Mouse (Mus musculus): Measurements from ENCODE around the gene Nqo1. TPM values are rescaled to one million over a fixed set of nuclear protein-coding genes. Genes with fewer than 3 reads are reported as not detected.

Nqo1 gene
- total and polyA plus RNA-seq, 2 experiments from 2014 or later = 14.1 to 22.1 TPM

DNA sequence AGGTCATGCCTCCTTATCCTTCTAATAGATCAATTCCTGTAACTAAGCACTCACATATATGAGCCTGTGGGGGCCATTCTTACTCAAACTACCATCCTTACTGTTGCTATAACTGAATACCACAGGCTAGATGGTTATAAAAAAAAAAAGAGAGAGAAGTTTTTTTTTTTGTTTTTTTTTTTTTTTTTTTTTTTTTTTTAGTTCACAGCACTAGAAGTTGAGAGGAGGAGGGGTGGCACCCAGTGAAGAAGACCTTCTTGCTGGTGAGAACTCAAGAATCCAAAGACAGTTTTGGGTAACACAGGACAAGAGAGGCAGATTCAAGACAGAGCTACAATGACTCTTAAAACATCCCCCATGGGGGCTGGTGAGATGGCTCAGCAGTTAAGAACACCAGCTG, 7.6 kb downstream of the Nqo1 start:
- ATAC-seq (no peak), DNase-seq (ENCODE audit: low spot score) (no peak)
- Histone ChIP-seq H3K4me2 (ENCODE audit: low read depth, low read length) (no peak overlapping the region), H3K4me3 (ENCODE audit: low read length) (no peak overlapping the region), H3K27me3 (ENCODE audit: insufficient read depth, low read length) (no peaks in the 10 kb centered on the region), H3K36me3 (ENCODE audit: insufficient read depth, low read length) (no peaks in the 10 kb centered on the region), H3K9me3 (ENCODE audit: low read length) (no peaks in the 10 kb centered on the region), H3K4me1 (ENCODE audit: insufficient read depth, low read length) (no peaks in the 10 kb centered on the region), H3K27ac (no peak overlapping the region), H3K9ac (replicated peaks; ENCODE audit: low read length) (no peak overlapping the region)
- no peak for TF ChIP-seq CTCF (IDR thresholded peaks at IDR 0.05; ENCODE audit: low read depth)

DNA sequence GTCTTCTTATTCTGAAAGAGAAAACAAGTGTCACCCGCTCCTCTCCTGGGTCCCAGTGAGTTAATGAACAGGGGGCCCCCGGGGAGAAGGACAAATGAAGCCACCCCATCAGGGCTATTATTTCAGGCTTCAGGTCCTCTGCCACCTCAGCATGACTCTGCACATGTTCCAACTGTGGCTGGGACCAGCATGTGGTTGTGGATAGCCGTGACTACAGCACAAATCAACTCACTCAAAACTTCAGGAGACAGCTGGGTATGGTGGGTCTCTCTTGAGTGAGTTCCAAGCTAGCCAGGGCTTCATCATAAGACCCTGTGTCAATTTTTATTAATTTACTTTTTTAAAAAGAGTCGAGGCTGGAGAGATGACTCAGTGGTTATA, 11.9 kb downstream of the Nqo1 start:
- 54% methylated on average over 4 of the region's 4 CpGs for WGBS
- DNase-seq (ENCODE audit: low spot score) = no peak
- ATAC-seq = no peak
- Histone ChIP-seq H3K4me1 (ENCODE audit: insufficient read depth, low read length) (peaks cover 4% of the 10 kb centered on the region; the same call in 1 of the 2 replicates), H3K4me2 (ENCODE audit: low read depth, low read length) (no peak overlapping the region), H3K4me3 (ENCODE audit: low read length) (no peak overlapping the region), H3K9ac (replicated peaks; ENCODE audit: low read length) (no peak overlapping the region), H3K27me3 (ENCODE audit: insufficient read depth, low read length) (no peaks in the 10 kb centered on the region), H3K27ac (no peak overlapping the region), H3K9me3 (ENCODE audit: low read length) (no peaks in the 10 kb centered on the region), H3K36me3 (ENCODE audit: insufficient read depth, low read length) (no peaks in the 10 kb centered on the region)
- no peak for TF ChIP-seq CTCF (IDR thresholded peaks at IDR 0.05; ENCODE audit: low read depth)

DNA sequence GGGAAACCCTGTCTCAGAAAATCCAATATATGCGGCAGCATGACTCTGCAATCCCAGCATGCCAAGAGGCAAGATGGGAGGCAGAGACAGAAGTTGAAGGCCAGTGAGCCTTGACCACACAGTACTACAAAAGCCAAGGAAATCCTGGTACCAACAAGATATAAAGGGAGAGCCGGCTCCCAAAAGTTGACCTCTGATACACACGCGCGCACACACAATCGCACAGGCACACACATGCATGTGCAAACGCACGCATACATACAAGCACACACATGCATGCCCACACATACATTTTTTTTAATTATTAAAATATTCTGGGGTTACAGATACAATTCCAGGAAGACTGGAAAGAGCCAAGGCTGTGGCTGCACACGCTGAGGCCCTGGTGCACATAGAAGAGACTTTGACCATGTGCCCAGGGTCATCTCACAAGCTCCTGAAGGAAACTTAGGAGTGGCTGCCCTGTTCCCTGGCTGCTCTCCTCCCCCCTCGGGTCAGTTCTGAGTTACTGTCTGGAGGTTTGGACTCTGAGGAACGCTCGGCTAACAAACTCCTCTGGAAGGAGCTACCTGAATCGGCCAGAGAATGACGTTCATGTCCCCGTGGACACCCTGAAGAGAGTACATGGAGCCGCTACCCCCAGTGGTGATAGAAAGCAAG, 12.4 kb downstream of the Nqo1 start:
- TF ChIP-seq CTCF (IDR thresholded peaks at IDR 0.05; ENCODE audit: low read depth) = no peak
- H3K4me1 ChIP-seq (ENCODE audit: insufficient read depth, low read length) = peaks cover 4% of the 10 kb centered on the region; the same call in 1 of the 2 replicates
- no peak overlapping the region for H3K4me3 ChIP-seq (ENCODE audit: low read length)
- WGBS = 92% methylated on average over 16 of the region's 16 CpGs
- no peaks in the 10 kb centered on the region for H3K27me3 ChIP-seq (ENCODE audit: insufficient read depth, low read length)
- no peak overlapping the region for H3K4me2 ChIP-seq (ENCODE audit: low read depth, low read length)
- no peak for ATAC-seq
- H3K36me3 ChIP-seq (ENCODE audit: insufficient read depth, low read length) = no peaks in the 10 kb centered on the region
- H3K9ac ChIP-seq (replicated peaks; ENCODE audit: low read length) = no peak overlapping the region
- no peak overlapping the region for H3K27ac ChIP-seq
- H3K9me3 ChIP-seq (ENCODE audit: low read length) = no peaks in the 10 kb centered on the region
- no peak for DNase-seq (ENCODE audit: low spot score)

DNA sequence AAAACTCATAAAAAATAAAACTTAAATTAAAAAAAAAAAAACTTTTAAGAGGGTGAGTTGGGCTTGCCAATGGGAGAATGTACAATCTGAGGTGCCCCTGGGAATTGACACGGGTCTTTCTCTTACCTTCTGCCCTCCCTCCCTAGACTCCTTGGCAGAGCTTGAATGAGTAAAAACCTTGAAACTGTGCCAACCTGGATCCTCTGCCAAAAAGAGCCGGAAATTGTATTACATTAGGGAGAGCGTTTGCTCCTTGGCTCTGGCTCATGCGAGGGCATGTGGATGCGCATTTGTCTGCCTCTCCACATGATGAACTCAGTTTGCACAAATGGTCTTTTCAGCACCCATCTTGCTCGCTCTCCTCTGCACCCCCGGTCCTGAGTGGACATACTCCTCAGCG, 13.4 kb downstream of the Nqo1 start:
- H3K27me3 ChIP-seq (ENCODE audit: insufficient read depth, low read length) = no peaks in the 10 kb centered on the region
- WGBS = 38% methylated on average over 8 of the region's 8 CpGs
- no peak overlapping the region for H3K9ac ChIP-seq (replicated peaks; ENCODE audit: low read length)
- peak; percentile 75 for ATAC-seq
- TF ChIP-seq CTCF (IDR thresholded peaks at IDR 0.05; ENCODE audit: low read depth) = no peak
- H3K27ac ChIP-seq = no peak overlapping the region
- peaks cover 4% of the 10 kb centered on the region; the same call in 1 of the 2 replicates for H3K4me1 ChIP-seq (ENCODE audit: insufficient read depth, low read length)
- H3K36me3 ChIP-seq (ENCODE audit: insufficient read depth, low read length) = no peaks in the 10 kb centered on the region
- no peak overlapping the region for H3K4me3 ChIP-seq (ENCODE audit: low read length)
- peak; percentile 93 for DNase-seq (ENCODE audit: low spot score)
- H3K9me3 ChIP-seq (ENCODE audit: low read length) = no peaks in the 10 kb centered on the region
- 0 out of 2 replicates have a peak overlapping the region, but pooled peaks have one; percentile 18 for H3K4me2 ChIP-seq (ENCODE audit: low read depth, low read length)

DNA sequence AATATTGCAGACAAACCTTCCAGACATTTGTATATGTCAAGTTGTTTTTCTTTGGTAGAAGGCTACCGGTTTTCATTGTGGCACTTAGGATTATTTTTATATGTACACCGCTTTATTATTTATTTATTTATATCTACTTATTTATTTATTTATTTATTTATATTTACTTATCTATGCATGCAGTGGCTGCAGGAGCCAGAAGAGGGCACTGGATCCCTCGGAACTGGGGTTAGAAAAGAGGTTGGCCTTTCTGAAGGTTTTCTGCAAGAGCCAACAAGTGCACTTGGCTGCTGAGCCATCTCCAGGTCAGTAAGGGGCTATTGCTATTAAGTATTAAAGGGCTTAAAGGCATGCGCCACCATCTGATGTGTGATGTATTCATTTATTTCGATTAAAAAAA, 15.1 kb downstream of the Nqo1 start:
- peaks cover 4% of the 10 kb centered on the region; the same call in 1 of the 2 replicates for H3K4me1 ChIP-seq (ENCODE audit: insufficient read depth, low read length)
- peak; percentile 70 for DNase-seq (ENCODE audit: low spot score)

DNA sequence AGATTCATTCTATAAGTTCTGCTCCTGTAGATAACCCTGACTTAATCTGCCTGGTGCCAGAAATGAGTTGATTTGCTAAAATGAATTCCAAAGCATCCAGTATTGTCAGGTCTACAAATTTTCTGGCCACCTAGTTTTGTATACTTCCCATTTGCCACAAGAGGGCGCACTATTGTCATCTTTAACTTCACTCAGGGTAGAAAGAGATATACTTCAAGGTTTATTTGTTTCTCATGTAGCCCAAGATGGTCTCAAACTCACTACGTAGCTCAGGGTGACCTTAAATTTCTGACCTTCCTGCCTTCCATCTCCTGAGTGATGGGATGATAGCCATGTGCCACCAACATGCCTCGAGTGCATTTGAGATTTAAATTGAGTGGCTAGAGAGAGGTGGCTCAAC, 16.4 kb downstream of the Nqo1 start:
- no peaks in the 10 kb centered on the region for H3K36me3 ChIP-seq (ENCODE audit: insufficient read depth, low read length)
- peak; percentile 83 for DNase-seq (ENCODE audit: low spot score)

More for the DNA sequence above, 15.1 kb downstream of the Nqo1 start:
- Histone ChIP-seq H3K9ac (replicated peaks; ENCODE audit: low read length) (no peak overlapping the region), H3K27me3 (ENCODE audit: insufficient read depth, low read length) (no peaks in the 10 kb centered on the region), H3K36me3 (ENCODE audit: insufficient read depth, low read length) (no peaks in the 10 kb centered on the region), H3K4me3 (ENCODE audit: low read length) (no peak overlapping the region), H3K4me2 (ENCODE audit: low read depth, low read length) (no peak overlapping the region), H3K27ac (no peak overlapping the region), H3K9me3 (ENCODE audit: low read length) (no peaks in the 10 kb centered on the region)
- WGBS = 62% methylated on average over 5 of the region's 5 CpGs
- no peak for ATAC-seq
- peak; percentile 56 for TF ChIP-seq CTCF (IDR thresholded peaks at IDR 0.05; ENCODE audit: low read depth)

DNA sequence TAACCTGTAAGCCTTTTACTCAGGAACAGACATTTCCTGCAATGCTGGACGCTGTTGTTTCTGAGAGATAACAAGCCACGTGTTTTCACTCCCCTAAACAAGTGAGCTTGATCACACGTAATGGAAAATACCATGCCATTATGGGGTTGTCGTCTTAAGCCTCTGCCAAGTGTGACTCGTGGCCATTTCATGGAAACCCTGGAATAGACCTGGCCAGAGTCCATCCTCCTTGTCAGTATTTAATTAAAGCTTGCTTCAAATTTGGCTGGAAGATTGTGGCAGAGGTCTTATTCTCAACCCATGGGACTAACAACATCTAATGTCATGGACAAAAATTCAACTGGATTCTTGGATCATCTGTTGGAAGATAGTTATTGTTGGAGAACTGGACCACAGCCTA, 16.8 kb downstream of the Nqo1 start:
- DNase-seq (ENCODE audit: low spot score) = peak; percentile 26
- ATAC-seq = no peak
- Histone ChIP-seq H3K9me3 (ENCODE audit: low read length) (no peaks in the 10 kb centered on the region), H3K27me3 (ENCODE audit: insufficient read depth, low read length) (no peaks in the 10 kb centered on the region), H3K9ac (replicated peaks; ENCODE audit: low read length) (no peak overlapping the region), H3K4me1 (ENCODE audit: insufficient read depth, low read length) (peaks cover 4% of the 10 kb centered on the region; the same call in 1 of the 2 replicates), H3K4me3 (ENCODE audit: low read length) (no peak overlapping the region), H3K4me2 (ENCODE audit: low read depth, low read length) (no peak overlapping the region), H3K36me3 (ENCODE audit: insufficient read depth, low read length) (no peaks in the 10 kb centered on the region), H3K27ac (no peak overlapping the region)
- WGBS = 42% methylated on average over 5 of the region's 5 CpGs
- no peak for TF ChIP-seq CTCF (IDR thresholded peaks at IDR 0.05; ENCODE audit: low read depth)

More for the DNA sequence above, 16.4 kb downstream of the Nqo1 start:
- Histone ChIP-seq H3K4me2 (ENCODE audit: low read depth, low read length) (no peak overlapping the region), H3K9ac (replicated peaks; ENCODE audit: low read length) (no peak overlapping the region), H3K9me3 (ENCODE audit: low read length) (no peaks in the 10 kb centered on the region), H3K27ac (no peak overlapping the region), H3K4me3 (ENCODE audit: low read length) (no peak overlapping the region), H3K27me3 (ENCODE audit: insufficient read depth, low read length) (no peaks in the 10 kb centered on the region), H3K4me1 (ENCODE audit: insufficient read depth, low read length) (peaks cover 4% of the 10 kb centered on the region; the same call in 1 of the 2 replicates)
- 34% methylated on average over 3 of the region's 3 CpGs for WGBS
- peak; percentile 73 for TF ChIP-seq CTCF (IDR thresholded peaks at IDR 0.05; ENCODE audit: low read depth)
- no peak for ATAC-seq

All from hindbrain, postnatal 0 days (tissue).